Mouse (Mus musculus): ENCODE measurements at regions not wholly inside any gene's neighbourhood (a gene's known extent, or its start where the extent isn't known, plus 50 kb on each side); places are given as distances from the start of the nearest gene placed in this dataset.

- no peak for DNase-seq (ENCODE audit: low spot score in 2 of 2)
Measured at GRCm38 (mm10) chr14:120102010-120102748, 59.9 kb upstream of the Oxgr1 start.

GRCm38 (mm10) chr14:120102749-120103142 is 60.5 kb upstream of the Oxgr1 start:
- DNase-seq (ENCODE audit: low spot score in 2 of 2), result no peak

- DNase-seq (ENCODE audit: low spot score in 2 of 2), result no peak
Measured at GRCm38 (mm10) chr14:120109846-120110245, 67.6 kb upstream of the Oxgr1 start.

DNA sequence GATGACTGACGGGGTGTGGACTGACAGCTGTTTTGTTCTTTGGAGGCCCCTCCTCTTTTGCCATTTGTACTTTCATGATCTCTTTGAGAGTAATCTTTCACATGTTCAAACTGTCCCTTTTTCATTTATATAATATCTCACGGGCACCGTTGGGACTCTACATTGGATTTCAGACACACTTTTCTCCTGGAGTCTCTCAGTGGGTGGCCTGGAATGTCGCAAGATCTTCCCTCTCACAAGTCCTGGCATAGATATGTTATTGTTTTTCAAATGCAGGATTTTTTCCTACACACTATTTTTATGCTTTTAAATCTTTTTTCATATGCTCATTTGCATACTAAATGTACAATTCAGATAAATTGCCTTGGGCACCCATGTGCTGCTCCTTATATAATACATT is 71.1 kb upstream of the Oxgr1 start:
- DNase-seq (ENCODE audit: low spot score in 2 of 2), result no peak

- DNase-seq (ENCODE audit: low spot score in 2 of 2), result no peak
Measured at GRCm38 (mm10) chr14:120118582-120118981, 76.3 kb upstream of the Oxgr1 start.

GRCm38 (mm10) chr14:120119094-120119501 is 76.9 kb upstream of the Oxgr1 start:
- DNase-seq (ENCODE audit: low spot score in 2 of 2), result peak; percentile 51 to 65

DNA sequence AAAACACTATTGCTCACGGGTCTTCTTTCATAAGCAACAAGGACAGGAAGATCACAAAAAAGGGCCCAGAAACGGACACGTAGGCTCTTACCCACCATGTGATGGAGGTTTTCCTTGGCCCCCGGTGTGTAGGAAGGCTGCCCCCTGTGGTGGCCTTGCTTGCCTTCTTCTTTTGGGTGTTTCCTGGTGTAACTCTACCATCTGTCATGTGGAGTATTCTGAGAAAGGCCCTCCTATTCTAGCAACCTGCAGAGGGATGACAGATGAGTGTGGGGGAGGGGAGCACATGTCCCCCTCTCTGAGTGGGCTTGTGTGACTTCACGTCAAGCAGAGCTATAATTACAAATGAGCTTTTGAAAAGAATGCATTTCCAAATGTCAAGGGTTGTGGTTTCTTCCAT is 77.3 kb upstream of the Oxgr1 start:
- DNase-seq (ENCODE audit: low spot score in 2 of 2), result peak in 1 of 2 experiments; percentile 26

DNA sequence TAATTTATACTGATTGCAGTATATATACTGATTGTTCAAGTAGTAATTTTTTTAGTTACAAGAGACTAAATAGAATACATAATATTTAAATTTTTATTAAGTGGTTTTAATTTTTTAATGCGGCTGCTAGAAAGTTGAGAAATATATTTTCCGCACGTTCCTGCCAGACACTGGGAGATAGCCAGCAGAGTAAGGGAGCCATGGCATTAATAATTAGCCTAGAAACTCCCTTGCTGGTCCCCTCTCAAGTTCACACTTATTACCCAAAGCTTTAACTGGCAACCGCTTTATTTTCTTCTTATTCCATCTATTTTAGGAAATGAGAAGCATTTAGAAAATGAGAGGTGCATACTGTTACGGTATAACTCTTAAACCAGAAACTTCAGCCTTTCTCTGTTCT is 78.0 kb upstream of the Oxgr1 start:
- no peak for DNase-seq (ENCODE audit: low spot score in 2 of 2)

DNA sequence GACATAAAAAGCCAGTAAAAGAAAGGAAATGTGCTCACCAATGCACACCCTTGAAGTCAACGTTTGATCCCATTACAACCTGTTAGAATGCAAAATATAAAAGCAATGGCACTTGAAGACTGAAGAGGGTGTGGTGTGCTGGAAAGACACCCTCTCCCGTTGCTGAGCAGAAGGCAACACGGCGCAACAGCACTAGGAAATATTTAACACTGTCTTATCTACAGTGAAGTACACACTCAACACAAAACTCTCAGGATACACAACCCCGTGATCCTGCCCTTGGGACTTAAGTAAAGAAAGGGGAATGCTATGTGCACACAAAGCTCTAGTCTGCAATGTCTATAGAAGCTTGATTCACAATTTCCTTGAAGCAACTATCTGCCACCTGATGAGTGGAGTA is 83.1 kb upstream of the Oxgr1 start:
- no peak for DNase-seq (ENCODE audit: low spot score in 2 of 2)

DNA sequence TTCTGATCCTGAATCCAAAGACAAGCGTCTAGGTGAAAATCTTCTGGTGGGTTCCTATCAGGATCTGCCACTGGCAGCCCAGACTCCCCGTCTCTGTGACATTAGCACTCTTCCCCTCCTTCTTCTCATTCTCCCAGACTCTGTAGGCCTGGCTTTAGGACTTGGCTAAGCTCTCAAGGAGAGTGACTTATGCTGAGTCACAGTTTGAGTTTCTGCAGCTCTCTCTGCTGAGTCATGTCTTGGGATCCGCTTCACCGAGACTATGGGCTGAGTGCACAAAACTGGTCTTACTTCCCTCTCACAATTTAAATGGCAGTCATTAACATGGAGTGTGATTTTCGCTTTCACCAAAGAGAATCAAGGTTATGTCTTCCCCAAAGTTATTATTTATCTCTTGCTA is 85.2 kb upstream of the Oxgr1 start:
- peak in 1 of 2 experiments; percentile 29 for DNase-seq (ENCODE audit: low spot score in 2 of 2)

GRCm38 (mm10) chr14:120134346-120135008 is 92.2 kb upstream of the Oxgr1 start:
- peak; percentile 46 to 56 for DNase-seq (ENCODE audit: low spot score in 2 of 2)

GRCm38 (mm10) chr14:120135198-120135597 is 93.0 kb upstream of the Oxgr1 start:
- DNase-seq (ENCODE audit: low spot score in 2 of 2), result no peak

DNA sequence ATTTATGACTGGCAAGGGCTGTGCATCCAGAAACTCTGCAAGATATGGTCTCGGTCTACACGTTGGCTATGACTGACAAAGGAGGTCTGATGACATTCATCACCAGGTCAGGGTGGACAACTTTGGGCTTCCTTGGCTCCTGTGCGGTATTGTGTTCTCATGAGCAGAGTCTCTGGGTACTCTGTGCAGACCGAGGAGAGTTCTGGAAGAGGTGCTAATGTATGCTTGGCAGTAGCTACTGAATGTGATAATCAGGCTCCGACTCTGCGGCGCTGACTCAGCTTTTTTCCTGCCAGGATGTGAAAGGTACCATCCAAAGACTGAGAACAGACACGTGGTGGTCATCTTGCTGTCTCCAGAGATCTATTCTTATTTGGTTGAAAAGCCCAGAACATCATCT is 94.5 kb upstream of the Oxgr1 start:
- DNase-seq (ENCODE audit: low spot score in 2 of 2), result peak; percentile 63 to 74

- DNase-seq (ENCODE audit: low spot score in 2 of 2), result peak; percentile 90 to 96
Measured at GRCm38 (mm10) chr14:120137680-120138136, 95.5 kb upstream of the Oxgr1 start.

GRCm38 (mm10) chr14:120138546-120138945 is 96.3 kb upstream of the Oxgr1 start:
- no peak for DNase-seq (ENCODE audit: low spot score in 2 of 2)

- no peak for DNase-seq (ENCODE audit: low spot score in 2 of 2)
Measured at GRCm38 (mm10) chr14:120139256-120139655, 97.0 kb upstream of the Oxgr1 start.

DNA sequence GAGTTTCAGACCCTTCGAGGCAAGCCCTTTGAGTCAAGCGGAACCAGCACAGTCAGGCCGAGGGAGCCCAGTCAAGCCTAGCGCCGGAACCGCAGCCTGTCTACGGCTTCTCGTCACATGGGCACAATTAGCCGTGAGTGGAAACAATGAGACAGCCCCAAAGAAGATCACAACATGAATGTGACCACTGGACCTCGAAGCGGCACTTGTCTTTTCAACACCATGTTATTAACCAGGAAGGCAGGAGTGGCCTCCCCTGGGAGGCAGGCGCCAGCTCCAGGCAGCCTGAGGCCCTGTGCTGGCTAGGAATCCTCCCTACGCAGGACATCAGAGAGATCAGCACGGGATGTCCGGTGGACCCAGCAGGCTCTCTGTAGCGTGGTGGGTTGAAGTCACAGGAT is 97.4 kb upstream of the Oxgr1 start:
- no peak for DNase-seq (ENCODE audit: low spot score in 2 of 2)

- DNase-seq (ENCODE audit: low spot score in 2 of 2), result no peak
Measured at GRCm38 (mm10) chr14:120140211-120140610, 98.0 kb upstream of the Oxgr1 start.

GRCm38 (mm10) chr14:120140791-120141747 is 98.8 kb upstream of the Oxgr1 start:
- DNase-seq (ENCODE audit: low spot score in 2 of 2), result peak; percentile 48 to 57

DNA sequence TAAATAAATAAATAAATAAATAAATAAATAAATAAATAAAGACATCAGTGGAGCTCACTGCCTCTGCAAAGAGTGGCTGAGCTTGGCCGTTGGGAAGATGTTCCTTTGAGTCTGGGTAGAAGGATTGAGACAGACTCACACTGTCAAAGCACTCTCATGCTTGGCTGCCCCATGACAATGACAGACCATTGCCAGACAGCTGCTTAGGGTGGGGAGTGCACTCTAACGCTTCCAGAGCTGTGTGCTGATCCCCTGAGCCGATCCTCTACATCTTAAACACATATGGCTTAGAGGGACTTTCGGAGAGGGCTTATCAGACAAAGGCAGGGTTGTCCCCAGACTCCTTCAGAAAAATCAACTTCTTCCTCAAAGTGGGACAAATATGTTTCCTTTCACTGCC is 100.0 kb upstream of the Oxgr1 start:
- DNase-seq (ENCODE audit: low spot score in 2 of 2), result no peak

DNA sequence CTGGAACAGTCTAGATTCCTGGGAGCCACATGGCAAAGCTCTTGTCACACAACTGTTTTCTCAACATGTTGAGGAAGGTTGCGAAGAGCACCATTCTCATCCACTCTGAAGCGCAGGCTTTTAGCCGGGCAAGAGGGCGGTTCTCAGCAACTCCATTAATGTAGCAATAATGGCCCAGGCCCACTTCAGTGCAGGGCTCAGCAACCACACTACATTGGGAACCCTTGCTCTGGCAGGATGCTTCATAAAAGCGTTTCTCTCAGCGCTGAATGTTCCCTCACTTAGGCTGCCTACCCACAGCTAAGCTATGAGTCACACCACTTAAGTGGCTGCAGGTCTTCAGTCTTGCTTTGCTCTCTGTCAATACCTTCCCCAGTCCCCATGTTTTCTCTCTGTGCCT is 102.2 kb upstream of the Oxgr1 start:
- peak in 1 of 2 experiments; percentile 53 for DNase-seq (ENCODE audit: low spot score in 2 of 2)

DNA sequence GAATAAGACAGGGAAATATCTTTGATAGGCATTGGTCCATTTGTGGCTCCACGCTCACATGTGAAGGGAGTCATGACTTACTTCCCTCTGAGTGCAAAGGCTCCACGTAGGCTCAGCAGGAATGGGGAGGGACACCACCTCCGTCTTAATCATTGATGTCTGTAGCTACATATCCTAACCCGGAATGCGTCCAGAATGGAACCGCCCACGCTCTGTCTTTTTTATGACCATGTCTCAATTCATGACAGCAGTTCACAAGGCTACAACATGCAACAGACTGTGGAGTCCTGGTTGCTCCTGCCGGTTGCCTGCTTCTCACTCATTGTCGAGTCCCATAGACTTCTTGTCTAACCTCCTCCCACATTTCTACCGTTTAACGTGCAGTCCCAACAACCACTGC is 104.1 kb upstream of the Oxgr1 start:
- DNase-seq (ENCODE audit: low spot score in 2 of 2), result no peak
